Mouse (Mus musculus) liver, adult (tissue): ENCODE data around the gene Slit3.

Experiments used
- GATA4 ChIP-seq: IDR thresholded peaks from 2 replicates; pipeline ENCODE4 v1.6.1; 2014; ENCODE audit warnings: mild to moderate bottlenecking, low read length; ENCODE audit not compliant: insufficient replicate concordance

Gene Slit3

GRCm38 (mm10) chr11:35295162-35295799, 174.3 kb downstream of the Slit3 start:
- no peak for TF ChIP-seq GATA4

- TF ChIP-seq GATA4 = no peak
Observed at GRCm38 (mm10) chr11:35296803-35297202, 175.8 kb downstream of the Slit3 start.

GRCm38 (mm10) chr11:35297319-35297718, 176.3 kb downstream of the Slit3 start:
- TF ChIP-seq GATA4 = no peak

- TF ChIP-seq GATA4 = no peak
Observed at GRCm38 (mm10) chr11:35298526-35298925, 177.5 kb downstream of the Slit3 start.

GRCm38 (mm10) chr11:35299857-35300375, 178.9 kb downstream of the Slit3 start:
- no peak for TF ChIP-seq GATA4

GRCm38 (mm10) chr11:35302272-35302671, 181.2 kb downstream of the Slit3 start:
- TF ChIP-seq GATA4 = no peak

GRCm38 (mm10) chr11:35304216-35304975, 183.4 kb downstream of the Slit3 start:
- no peak for TF ChIP-seq GATA4

- no peak for TF ChIP-seq GATA4
Observed at GRCm38 (mm10) chr11:35305111-35305510, 184.1 kb downstream of the Slit3 start.

- no peak for TF ChIP-seq GATA4
Observed at GRCm38 (mm10) chr11:35305910-35306309, 184.9 kb downstream of the Slit3 start.

GRCm38 (mm10) chr11:35306922-35307321, 185.9 kb downstream of the Slit3 start:
- no peak for TF ChIP-seq GATA4

GRCm38 (mm10) chr11:35307992-35308391, 187.0 kb downstream of the Slit3 start:
- TF ChIP-seq GATA4 = no peak

- no peak for TF ChIP-seq GATA4
Observed at GRCm38 (mm10) chr11:35315449-35316028, 194.5 kb downstream of the Slit3 start.

- TF ChIP-seq GATA4 = no peak
Observed at GRCm38 (mm10) chr11:35317221-35317620, 196.2 kb downstream of the Slit3 start.

- TF ChIP-seq GATA4 = no peak
Observed at GRCm38 (mm10) chr11:35317775-35318432, 196.9 kb downstream of the Slit3 start.

- TF ChIP-seq GATA4 = no peak
Observed at GRCm38 (mm10) chr11:35318433-35319020, 197.5 kb downstream of the Slit3 start.
